Mouse (Mus musculus): ENCODE measurements at regions not wholly inside any gene's neighbourhood (a gene's known extent, or its start where the extent isn't known, plus 50 kb on each side); places are given as distances from the start of the nearest gene placed in this dataset.

DNA sequence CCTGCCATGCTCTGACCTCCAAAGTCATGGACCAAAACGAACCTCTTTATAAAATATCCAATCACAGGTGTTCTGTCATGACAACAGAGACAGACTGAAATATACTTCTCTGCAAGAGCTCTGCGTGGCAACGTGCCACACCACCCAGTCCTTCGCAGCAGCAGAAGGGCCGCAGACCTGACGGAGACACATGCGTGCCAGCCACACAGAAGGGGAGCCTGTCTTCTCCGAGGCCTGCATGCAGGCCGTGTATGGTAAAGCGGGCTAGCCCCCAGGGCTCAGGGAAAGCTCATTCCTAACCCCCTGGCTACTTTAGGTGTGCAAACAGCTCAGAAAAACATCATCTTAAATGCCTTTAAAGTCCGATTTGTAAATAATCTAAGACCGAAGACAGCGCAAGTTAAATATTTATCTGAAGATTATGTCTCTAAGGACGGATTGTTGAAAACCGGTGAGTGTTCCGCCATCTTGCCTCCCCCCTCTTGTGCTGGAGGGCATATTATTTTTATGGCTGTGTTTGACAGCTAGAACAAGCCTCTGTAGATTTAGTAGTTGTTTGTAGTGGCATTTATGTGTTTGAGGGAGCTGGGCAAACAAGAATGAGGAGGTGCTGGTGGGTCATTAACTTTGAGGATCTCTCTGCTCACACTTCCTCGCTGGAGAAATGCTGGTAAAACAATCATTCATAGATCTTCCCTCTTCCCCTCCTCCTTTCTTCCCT, 143.7 kb upstream of the Tut7 start:
- TF ChIP-seq CTCF (IDR thresholded peaks at IDR 0.05; ENCODE audit: low read depth, low read length) (no peak), POLR2A (IDR thresholded peaks at IDR 0.05; ENCODE audit: extremely low read depth, insufficient read depth, low read length) (no peak)

Data from liver, adult 2 months (tissue).